Mouse (Mus musculus): ENCODE data around the gene Slc2a9. TPM values are rescaled to one million over a fixed set of nuclear protein-coding genes. Genes with fewer than 3 reads are reported as not detected.

Slc2a9 gene
- 0.93 and 1.3 TPM in 2 replicates for polyA plus RNA-seq (2014; fragmentation: Nextera tagmentation; extraction: Ambion mirVana)

DNA sequence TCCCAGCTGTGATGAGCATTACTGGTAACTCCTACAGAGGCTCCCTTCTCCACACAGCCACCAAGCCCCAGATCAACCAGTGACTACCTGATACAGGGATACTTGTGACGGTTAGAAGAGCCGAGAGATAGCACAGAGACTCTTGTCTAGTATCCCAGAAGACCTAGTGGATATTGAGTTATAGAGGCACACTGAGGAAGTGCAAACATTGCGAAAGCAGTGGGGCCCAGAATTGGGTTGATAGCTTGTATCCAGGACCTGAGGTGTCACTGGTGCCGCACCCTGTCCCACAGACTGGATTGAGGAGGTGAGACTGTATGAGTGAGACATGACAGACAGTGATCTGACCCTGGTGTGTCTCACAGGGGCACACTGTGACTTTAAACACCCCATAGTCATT is at the start of gene Slc2a9:
TSS of gene Slc2a9 (minus strand) at position 152 of the 400 bp plus-strand sequence.
- Histone ChIP-seq H3K4me2 (replicated peaks; ENCODE audit: low read depth, low read length) (no peak within 1 kb of the TSS), H3K27me3 (ENCODE audit: control insufficient read depth, insufficient read depth, low read length) (no peaks in the 10 kb centered on the region), H3K9me3 (ENCODE audit: control insufficient read depth, low read depth, low read length) (no peaks in the 10 kb centered on the region), H3K4me3 (ENCODE audit: low read depth, low read length) (no peak within 1 kb of the TSS), H3K36me3 (ENCODE audit: control insufficient read depth, insufficient read depth, low read length) (no peaks in the 10 kb centered on the region), H3K4me1 (ENCODE audit: control insufficient read depth, insufficient read depth, low read length) (no peaks in the 10 kb centered on the region), H3K9ac (replicated peaks; ENCODE audit: low read depth, low read length) (no peak within 1 kb of the TSS), H3K27ac (ENCODE audit: low read length) (no peak within 1 kb of the TSS)
- no peak for ATAC-seq (ENCODE audit: insufficient number of reproducible peaks, insufficient read depth, low FRiP score, low read depth)
- WGBS, result 89% methylated on average over 4 of the region's 4 CpGs

DNA sequence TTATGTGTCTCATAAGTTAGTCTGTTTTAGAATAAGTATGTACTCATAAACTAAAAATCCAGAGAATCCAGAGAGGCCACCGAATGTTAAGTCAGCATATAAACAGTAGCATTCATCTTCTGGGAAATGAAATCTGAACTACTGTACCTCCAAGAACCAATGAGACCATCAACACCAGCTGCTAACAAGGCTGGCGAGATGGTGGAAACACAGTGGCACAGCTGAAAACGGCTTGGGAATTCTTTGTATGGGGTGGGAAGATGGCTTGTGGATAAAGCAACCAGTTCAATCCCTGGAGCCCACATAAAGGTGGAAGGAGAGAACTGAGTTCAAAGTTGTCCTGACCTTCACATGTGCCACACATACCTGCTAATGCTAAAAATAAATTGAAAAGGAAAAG is 49.7 kb upstream of the Slc2a9 start:
- Histone ChIP-seq H3K9ac (replicated peaks; ENCODE audit: low read depth, low read length) (no peak overlapping the region), H3K27me3 (ENCODE audit: control insufficient read depth, insufficient read depth, low read length) (no peaks in the 10 kb centered on the region), H3K27ac (ENCODE audit: low read length) (no peak overlapping the region), H3K4me3 (ENCODE audit: low read depth, low read length) (no peak overlapping the region), H3K9me3 (ENCODE audit: control insufficient read depth, low read depth, low read length) (no peaks in the 10 kb centered on the region), H3K4me2 (replicated peaks; ENCODE audit: low read depth, low read length) (no peak overlapping the region), H3K4me1 (ENCODE audit: control insufficient read depth, insufficient read depth, low read length) (peaks cover 27% of the 10 kb centered on the region), H3K36me3 (ENCODE audit: control insufficient read depth, insufficient read depth, low read length) (peaks cover 56% of the 10 kb centered on the region)
- 56% methylated on average over 3 of the region's 3 CpGs for WGBS
- no peak for ATAC-seq (ENCODE audit: insufficient number of reproducible peaks, insufficient read depth, low FRiP score, low read depth)

DNA sequence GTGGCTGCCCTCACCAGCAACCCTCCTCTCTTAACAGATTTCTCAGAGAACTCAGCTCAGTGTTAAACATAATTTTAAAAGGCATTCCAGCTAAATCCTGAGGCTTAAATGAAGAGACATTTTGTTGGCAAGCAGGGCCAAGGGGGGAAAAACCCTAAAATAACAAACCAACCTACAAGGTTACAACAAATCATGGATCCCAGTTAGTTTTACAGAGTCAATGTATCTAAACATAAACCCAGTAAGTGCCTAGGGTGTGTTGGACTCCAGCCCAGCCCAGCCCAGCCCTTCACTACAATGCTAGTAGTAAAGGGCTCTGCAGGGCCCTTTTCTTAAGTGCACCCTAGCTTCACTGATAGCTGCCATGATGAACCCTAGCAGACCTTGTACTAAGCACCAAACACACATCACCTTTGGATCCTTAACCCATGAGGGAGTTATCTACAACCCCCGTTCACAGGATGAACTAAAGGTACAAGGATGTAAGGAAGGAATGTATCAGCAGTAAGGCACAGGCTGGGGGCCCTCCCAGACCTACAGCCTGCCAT is 47.4 kb upstream of the Slc2a9 start:
- WGBS, result 86% methylated on average over 1 of the region's 1 CpGs
- ATAC-seq (ENCODE audit: insufficient number of reproducible peaks, insufficient read depth, low FRiP score, low read depth), result no peak
- peaks cover 61% of the 10 kb centered on the region for H3K36me3 ChIP-seq (ENCODE audit: control insufficient read depth, insufficient read depth, low read length)
- no peak overlapping the region for H3K4me2 ChIP-seq (replicated peaks; ENCODE audit: low read depth, low read length)
- no peaks in the 10 kb centered on the region for H3K27me3 ChIP-seq (ENCODE audit: control insufficient read depth, insufficient read depth, low read length)
- no peak overlapping the region for H3K4me3 ChIP-seq (ENCODE audit: low read depth, low read length)
- peak overlapping the region; percentile 84 for H3K27ac ChIP-seq (ENCODE audit: low read length)
- H3K4me1 ChIP-seq (ENCODE audit: control insufficient read depth, insufficient read depth, low read length), result peaks cover 27% of the 10 kb centered on the region
- no peaks in the 10 kb centered on the region for H3K9me3 ChIP-seq (ENCODE audit: control insufficient read depth, low read depth, low read length)
- H3K9ac ChIP-seq (replicated peaks; ENCODE audit: low read depth, low read length), result no peak overlapping the region

DNA sequence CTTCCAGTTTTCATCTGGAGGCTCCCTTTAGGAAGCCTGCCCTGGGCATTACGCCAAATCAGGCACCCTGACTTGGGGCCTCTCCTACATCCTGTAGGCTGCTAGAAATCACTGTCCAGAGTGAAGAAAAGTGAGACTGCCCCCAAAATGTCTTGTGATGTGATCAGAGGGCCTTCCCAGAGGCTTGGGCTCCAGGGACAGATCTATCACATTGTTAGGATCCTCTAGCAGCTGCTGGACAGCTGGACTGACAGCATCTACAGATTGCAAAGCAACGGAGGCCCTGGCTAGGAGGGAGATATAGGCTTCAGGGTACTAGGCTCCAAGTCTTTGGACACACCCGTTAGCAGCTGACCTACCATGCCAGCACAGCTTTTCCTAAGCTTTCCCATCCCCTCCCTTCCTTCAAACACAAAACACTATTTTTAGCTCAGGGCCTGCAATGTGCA is 46.5 kb upstream of the Slc2a9 start:
- no peak overlapping the region for H3K9ac ChIP-seq (replicated peaks; ENCODE audit: low read depth, low read length)
- H3K36me3 ChIP-seq (ENCODE audit: control insufficient read depth, insufficient read depth, low read length), result peaks cover 64% of the 10 kb centered on the region
- H3K4me1 ChIP-seq (ENCODE audit: control insufficient read depth, insufficient read depth, low read length), result peaks cover 27% of the 10 kb centered on the region

DNA sequence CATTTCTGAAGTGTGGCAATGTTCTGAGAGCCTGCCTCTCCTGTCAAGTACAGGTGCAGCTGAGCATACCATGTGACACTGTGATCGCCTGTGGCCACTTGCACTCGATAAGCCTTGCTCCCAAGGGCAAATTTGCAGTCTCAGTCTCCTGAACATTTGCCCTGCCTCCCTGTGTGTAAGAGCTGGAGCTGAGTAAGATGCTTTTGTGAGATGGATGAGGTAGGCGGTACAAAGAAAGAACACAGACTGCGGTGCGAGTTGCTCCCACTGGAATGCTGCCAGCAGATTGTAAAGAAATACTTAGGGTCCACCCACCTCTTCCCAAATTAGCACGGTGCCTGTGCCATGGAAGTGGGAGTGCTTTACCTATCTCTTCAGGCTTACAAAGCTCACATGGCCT is 44.4 kb upstream of the Slc2a9 start:
- no peaks in the 10 kb centered on the region for H3K9me3 ChIP-seq (ENCODE audit: control insufficient read depth, low read depth, low read length)
- no peak overlapping the region for H3K27ac ChIP-seq (ENCODE audit: low read length)
- peaks cover 84% of the 10 kb centered on the region for H3K36me3 ChIP-seq (ENCODE audit: control insufficient read depth, insufficient read depth, low read length)
- peaks cover 25% of the 10 kb centered on the region for H3K4me1 ChIP-seq (ENCODE audit: control insufficient read depth, insufficient read depth, low read length)
- no peak overlapping the region for H3K4me3 ChIP-seq (ENCODE audit: low read depth, low read length)
- 53% methylated on average over 6 of the region's 6 CpGs for WGBS
- ATAC-seq (ENCODE audit: insufficient number of reproducible peaks, insufficient read depth, low FRiP score, low read depth), result no peak
- no peak overlapping the region for H3K4me2 ChIP-seq (replicated peaks; ENCODE audit: low read depth, low read length)
- H3K9ac ChIP-seq (replicated peaks; ENCODE audit: low read depth, low read length), result no peak overlapping the region
- no peaks in the 10 kb centered on the region for H3K27me3 ChIP-seq (ENCODE audit: control insufficient read depth, insufficient read depth, low read length)

More for the DNA sequence above, 46.5 kb upstream of the Slc2a9 start:
- peak; percentile 70; the same call in 1 of the 2 replicates for ATAC-seq (ENCODE audit: insufficient number of reproducible peaks, insufficient read depth, low FRiP score, low read depth)
- H3K9me3 ChIP-seq (ENCODE audit: control insufficient read depth, low read depth, low read length), result no peaks in the 10 kb centered on the region
- H3K27me3 ChIP-seq (ENCODE audit: control insufficient read depth, insufficient read depth, low read length), result no peaks in the 10 kb centered on the region
- H3K4me3 ChIP-seq (ENCODE audit: low read depth, low read length), result no peak overlapping the region
- 59% methylated on average over 3 of the region's 3 CpGs for WGBS
- peak overlapping the region; percentile 18; the same call in 1 of the 2 replicates for H3K4me2 ChIP-seq (replicated peaks; ENCODE audit: low read depth, low read length)
- peak overlapping the region; percentile 84 for H3K27ac ChIP-seq (ENCODE audit: low read length)

DNA sequence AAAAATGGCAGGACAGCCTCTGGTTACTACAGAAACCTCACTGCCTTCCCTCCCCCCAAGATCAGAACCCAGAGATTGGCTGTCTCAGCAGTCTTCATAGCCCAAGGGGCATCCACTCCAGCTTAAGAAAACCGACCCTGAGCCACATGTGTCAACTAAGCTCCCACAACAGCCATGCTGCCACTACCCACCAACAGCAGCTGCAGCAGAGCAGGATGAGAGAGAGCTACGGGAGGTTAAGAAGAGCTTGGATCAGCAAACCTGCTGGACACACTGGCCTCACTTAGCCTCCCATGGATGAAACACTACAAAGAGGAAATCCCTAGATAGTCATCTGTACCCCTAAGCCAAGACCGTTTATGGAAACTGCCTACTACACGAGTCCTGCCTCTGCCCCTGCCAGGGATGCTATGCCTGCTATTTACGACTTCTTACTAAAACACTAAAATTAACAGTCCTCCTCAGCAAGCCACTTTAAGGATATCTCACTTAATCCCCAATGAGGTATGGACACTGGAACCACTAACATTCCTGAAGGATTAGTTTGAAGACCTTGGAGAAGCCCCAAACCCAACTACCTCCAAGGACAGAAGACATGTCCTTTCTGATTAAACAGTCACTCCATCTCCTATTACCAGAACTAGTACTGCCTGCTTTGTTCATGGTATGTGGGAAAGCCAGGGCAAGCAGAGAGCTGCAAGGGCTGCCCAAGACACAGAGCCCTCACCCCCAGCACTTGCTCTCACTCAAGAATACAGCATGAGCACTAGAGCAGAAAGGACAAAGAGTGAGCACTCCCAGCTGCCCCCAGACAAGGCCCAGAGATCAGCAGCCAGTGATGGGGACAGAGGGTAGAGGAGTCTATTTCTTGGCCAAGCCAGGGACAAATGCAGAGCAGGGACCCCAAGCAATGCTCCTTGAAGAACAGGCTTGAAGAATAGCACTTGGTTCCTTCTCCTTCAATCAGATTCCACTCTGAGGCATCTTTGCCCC is 41.8 kb upstream of the Slc2a9 start:
- no peak overlapping the region for H3K9ac ChIP-seq (replicated peaks; ENCODE audit: low read depth, low read length)
- no peaks in the 10 kb centered on the region for H3K27me3 ChIP-seq (ENCODE audit: control insufficient read depth, insufficient read depth, low read length)
- H3K9me3 ChIP-seq (ENCODE audit: control insufficient read depth, low read depth, low read length), result no peaks in the 10 kb centered on the region
- H3K4me2 ChIP-seq (replicated peaks; ENCODE audit: low read depth, low read length), result no peak overlapping the region
- peaks cover 10% of the 10 kb centered on the region for H3K4me1 ChIP-seq (ENCODE audit: control insufficient read depth, insufficient read depth, low read length)
- no peak overlapping the region for H3K4me3 ChIP-seq (ENCODE audit: low read depth, low read length)
- no peak overlapping the region for H3K27ac ChIP-seq (ENCODE audit: low read length)
- H3K36me3 ChIP-seq (ENCODE audit: control insufficient read depth, insufficient read depth, low read length), result peaks cover 93% of the 10 kb centered on the region
- 81% methylated on average over 5 of the region's 5 CpGs for WGBS
- ATAC-seq (ENCODE audit: insufficient number of reproducible peaks, insufficient read depth, low FRiP score, low read depth), result no peak

DNA sequence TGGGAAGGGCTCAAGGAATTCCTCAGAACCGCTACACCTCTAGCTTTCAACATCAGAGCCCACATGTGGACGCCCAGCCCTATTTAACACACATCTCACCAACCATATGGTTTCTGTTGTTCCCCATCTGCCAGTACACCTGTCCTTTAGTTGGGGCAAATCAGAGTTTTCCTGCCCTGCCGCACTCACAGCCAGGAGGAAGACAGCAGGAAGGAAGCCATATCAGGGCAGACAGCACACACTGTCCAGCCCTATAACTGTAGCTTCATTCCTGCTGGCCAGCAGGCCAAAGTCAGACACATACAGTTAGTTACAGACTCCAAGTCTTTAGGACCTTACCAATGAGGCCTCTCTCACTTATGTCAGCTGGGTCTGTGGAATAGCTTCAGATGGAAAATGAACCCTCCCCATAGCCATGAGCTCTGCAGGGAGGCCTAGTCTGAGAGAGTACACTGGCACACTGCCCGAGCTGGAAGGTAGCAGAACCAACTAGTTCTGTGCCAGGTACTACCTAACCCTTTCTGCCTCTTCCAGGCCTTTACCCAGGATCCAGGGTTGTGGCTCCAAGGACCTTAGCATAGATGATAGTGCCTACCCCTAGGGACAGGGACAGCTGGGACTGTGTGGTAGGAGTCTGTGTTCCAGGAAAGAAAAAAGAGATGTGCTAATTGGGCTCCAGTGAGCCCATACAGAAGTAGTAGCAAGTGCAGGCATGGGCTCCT is 40.7 kb upstream of the Slc2a9 start:
- 91% methylated on average over 4 of the region's 4 CpGs for WGBS
- no peak for ATAC-seq (ENCODE audit: insufficient number of reproducible peaks, insufficient read depth, low FRiP score, low read depth)
- peaks cover 96% of the 10 kb centered on the region for H3K36me3 ChIP-seq (ENCODE audit: control insufficient read depth, insufficient read depth, low read length)

DNA sequence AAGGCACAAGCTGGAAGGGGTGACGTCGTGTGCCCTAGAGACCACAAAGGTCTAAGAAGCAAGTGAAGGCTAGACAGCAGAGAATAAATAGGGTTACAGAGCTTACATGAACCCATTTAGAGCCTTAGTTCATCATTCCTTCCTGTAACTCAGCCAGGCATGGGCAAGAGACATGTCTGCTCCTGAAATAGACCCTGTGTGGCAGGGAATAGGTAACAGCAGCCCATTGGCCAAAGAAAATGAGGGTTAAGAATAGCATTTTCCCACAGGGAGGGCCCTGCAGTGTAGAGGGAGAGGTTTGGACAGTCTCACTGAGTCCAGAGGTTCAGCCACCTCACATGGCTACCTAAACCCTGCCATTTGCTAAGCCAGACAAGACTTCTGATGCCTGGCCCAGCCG is 38.8 kb upstream of the Slc2a9 start:
- no peak for ATAC-seq (ENCODE audit: insufficient number of reproducible peaks, insufficient read depth, low FRiP score, low read depth)
- Histone ChIP-seq H3K4me3 (ENCODE audit: low read depth, low read length) (no peak overlapping the region), H3K9ac (replicated peaks; ENCODE audit: low read depth, low read length) (no peak overlapping the region), H3K36me3 (ENCODE audit: control insufficient read depth, insufficient read depth, low read length) (peaks cover 96% of the 10 kb centered on the region), H3K27me3 (ENCODE audit: control insufficient read depth, insufficient read depth, low read length) (no peaks in the 10 kb centered on the region), H3K4me1 (ENCODE audit: control insufficient read depth, insufficient read depth, low read length) (no peaks in the 10 kb centered on the region), H3K27ac (ENCODE audit: low read length) (no peak overlapping the region), H3K4me2 (replicated peaks; ENCODE audit: low read depth, low read length) (no peak overlapping the region), H3K9me3 (ENCODE audit: control insufficient read depth, low read depth, low read length) (no peaks in the 10 kb centered on the region)
- WGBS, result 94% methylated on average over 3 of the region's 3 CpGs

More for the DNA sequence above, 40.7 kb upstream of the Slc2a9 start:
- Histone ChIP-seq H3K9me3 (ENCODE audit: control insufficient read depth, low read depth, low read length) (no peaks in the 10 kb centered on the region), H3K27ac (ENCODE audit: low read length) (no peak overlapping the region), H3K27me3 (ENCODE audit: control insufficient read depth, insufficient read depth, low read length) (no peaks in the 10 kb centered on the region), H3K4me2 (replicated peaks; ENCODE audit: low read depth, low read length) (no peak overlapping the region), H3K9ac (replicated peaks; ENCODE audit: low read depth, low read length) (no peak overlapping the region), H3K4me3 (ENCODE audit: low read depth, low read length) (no peak overlapping the region), H3K4me1 (ENCODE audit: control insufficient read depth, insufficient read depth, low read length) (no peaks in the 10 kb centered on the region)

Data from stomach, embryonic 14.5 days (tissue).